Mouse (Mus musculus): Measurements from ENCODE around the gene Ttyh1.

GRCm38 (mm10) chr7:4084161-4084560, 35.0 kb upstream of the Ttyh1 start:
- TF ChIP-seq CTCF (IDR thresholded peaks at IDR 0.05; ENCODE audit: low read depth) (no peak), EP300 (IDR thresholded peaks at IDR 0.05; ENCODE audit: low read depth) (no peak)
